Mouse (Mus musculus) embryonic facial prominence, embryonic 12.5 days (tissue): ENCODE results near the gene Nek5. TPM values are rescaled to one million over a fixed set of nuclear protein-coding genes. Genes with fewer than 3 reads are reported as not detected.
"Not testable (repeated sequence)": the region's sequence is repeated elsewhere in the genome, so short reads cannot be mapped to it uniquely, and the experiment has no call there.

ENCODE experiments used
- ATAC-seq: fragments of 200-750 bp; cut with Nextera tagmentation; 2 replicates; pipeline ENCODE4 v1.8.0; 2017; ENCODE audit not compliant: insufficient number of reproducible peaks, insufficient read depth, low FRiP score, low TSS enrichment
- H3K27ac ChIP-seq: fragments of 300-500 bp; sonication (generic); 2 replicates; pipeline ENCODE4 v1.5.1; 2016; ENCODE audit warnings: mild to moderate bottlenecking
- H3K27me3 ChIP-seq: fragments of 300-500 bp; sonication (generic); 2 replicates; pipeline ENCODE4 v1.6.1; 2016; ENCODE audit warnings: mild to moderate bottlenecking, moderate library complexity
- H3K36me3 ChIP-seq: fragments of 300-500 bp; sonication (generic); 2 replicates; pipeline ENCODE4 v1.6.1; 2016; ENCODE audit warnings: mild to moderate bottlenecking
- H3K4me1 ChIP-seq: fragments of 300-500 bp; sonication (generic); 2 replicates; pipeline ENCODE4 v1.6.1; 2016
- H3K4me2 ChIP-seq: fragments of 300-500 bp; sonication (generic); replicated peaks from 2 replicates; pipeline ENCODE4 v1.6.1; 2016; ENCODE audit warnings: mild to moderate bottlenecking, moderate library complexity
- H3K4me3 ChIP-seq: fragments of 300-500 bp; sonication (generic); 2 replicates; pipeline ENCODE4 v1.5.1; 2016; ENCODE audit warnings: mild to moderate bottlenecking
- H3K9ac ChIP-seq: fragments of 300-500 bp; sonication (generic); 2 replicates; pipeline ENCODE4 v1.6.1; 2016; ENCODE audit warnings: mild to moderate bottlenecking, moderate library complexity
- H3K9me3 ChIP-seq: fragments of 300-500 bp; sonication (generic); 2 replicates; pipeline ENCODE4 v1.6.1; 2016; ENCODE audit warnings: mild to moderate bottlenecking, moderate library complexity
- WGBS: fragments of 180-500 bp; shearing (Covaris S2); methylation state at CpG from one replicate; pipeline ENCODE4 v1.1.7; 2016; 5-methylcytosine and 5-hydroxymethylcytosine counted together
- polyA plus RNA-seq: library from polyadenylated mRNA; unstranded; fragments of >200 nt; fragmentation: Nextera tagmentation; extraction: Ambion mirVana; gene quantifications from 2 replicates; pipeline ENCODE4 v1.2.1, GENCODE M21; 2016

Gene Nek5
- polyA plus RNA-seq, 1 experiment from 2014 or later, result 0.18 TPM

DNA sequence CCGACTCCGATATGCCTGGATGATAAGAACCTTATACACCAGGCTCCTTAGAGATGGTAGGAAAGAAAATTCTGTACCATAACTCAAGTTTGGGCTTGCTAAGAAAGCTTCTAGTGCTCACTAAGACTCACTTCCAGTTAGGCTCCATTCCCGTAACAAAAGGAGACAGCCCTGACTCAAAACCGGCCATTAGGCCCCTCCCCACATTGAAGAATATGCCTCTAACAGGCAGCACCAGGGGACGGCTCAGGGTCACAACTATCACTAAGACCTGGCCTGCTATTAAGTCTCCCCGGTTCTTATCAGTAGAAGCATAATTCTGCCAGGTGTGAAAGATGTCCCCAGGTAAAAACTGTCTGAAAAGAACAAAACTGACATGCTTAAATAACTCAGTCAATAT is 21.0 kb upstream of the Nek5 start:
- no peak for ATAC-seq
- Histone ChIP-seq H3K4me1 (no peaks in the 10 kb centered on the region), H3K9me3 (no peaks in the 10 kb centered on the region), H3K27me3 (no peaks in the 10 kb centered on the region), H3K9ac (no peak overlapping the region), H3K4me3 (no peak overlapping the region), H3K36me3 (peaks cover 3% of the 10 kb centered on the region; the same call in 1 of the 2 replicates), H3K27ac (no peak overlapping the region), H3K4me2 (no peak overlapping the region)
- WGBS, result 79% methylated on average over 6 of the region's 6 CpGs

DNA sequence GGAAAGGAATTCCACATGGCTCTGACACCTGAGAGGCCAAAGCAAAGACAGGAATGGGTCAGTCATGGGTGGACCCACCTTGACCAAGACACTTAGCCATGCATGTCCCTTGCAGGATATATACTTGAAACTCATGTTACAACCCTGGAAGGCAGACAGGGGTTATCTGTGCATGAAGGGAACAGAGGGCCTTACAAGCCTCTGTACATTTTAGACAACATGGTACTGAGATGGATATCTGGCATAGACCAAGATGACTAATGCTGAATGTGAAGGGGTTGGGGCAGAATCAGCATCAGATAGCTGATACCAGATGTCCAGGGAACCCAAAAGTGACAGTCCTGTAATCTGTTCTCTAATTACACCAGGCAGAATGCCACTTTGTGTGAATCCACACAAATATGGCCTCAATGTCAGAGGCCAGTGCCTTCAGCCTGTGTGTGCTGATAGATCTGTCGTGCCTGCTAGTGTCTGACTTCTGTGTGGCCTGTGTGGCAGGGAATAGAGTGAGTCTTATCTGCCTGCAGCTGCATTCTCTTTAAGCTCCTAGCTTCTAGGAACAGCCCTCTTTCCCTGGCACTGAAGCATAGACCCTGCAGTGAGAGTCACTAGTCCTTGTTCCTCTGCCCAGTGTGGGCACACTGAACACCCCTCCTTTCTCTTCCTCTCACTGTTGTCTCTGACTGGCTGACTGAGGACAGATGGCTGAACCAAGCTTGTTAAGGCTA is 19.1 kb upstream of the Nek5 start:
- Histone ChIP-seq H3K4me1 (no peaks in the 10 kb centered on the region), H3K9ac (no peak overlapping the region), H3K36me3 (peaks cover 3% of the 10 kb centered on the region; the same call in 1 of the 2 replicates), H3K9me3 (no peaks in the 10 kb centered on the region), H3K4me2 (no peak overlapping the region), H3K4me3 (no peak overlapping the region), H3K27me3 (no peaks in the 10 kb centered on the region), H3K27ac (no peak overlapping the region)
- 72% methylated on average over 1 of the region's 1 CpGs for WGBS
- no peak for ATAC-seq

- Histone ChIP-seq H3K36me3 (no peaks in the 10 kb centered on the region), H3K9ac (no peak overlapping the region), H3K4me2 (no peak overlapping the region), H3K27ac (no peak overlapping the region), H3K27me3 (no peaks in the 10 kb centered on the region), H3K4me1 (no peaks in the 10 kb centered on the region), H3K4me3 (no peak overlapping the region), H3K9me3 (no peaks in the 10 kb centered on the region)
- ATAC-seq, result no peak
- WGBS, result 67% methylated on average over 4 of the region's 4 CpGs
These were observed 17.7 kb upstream of the Nek5 start for GRCm38 (mm10) chr8:22142592-22142991.

DNA sequence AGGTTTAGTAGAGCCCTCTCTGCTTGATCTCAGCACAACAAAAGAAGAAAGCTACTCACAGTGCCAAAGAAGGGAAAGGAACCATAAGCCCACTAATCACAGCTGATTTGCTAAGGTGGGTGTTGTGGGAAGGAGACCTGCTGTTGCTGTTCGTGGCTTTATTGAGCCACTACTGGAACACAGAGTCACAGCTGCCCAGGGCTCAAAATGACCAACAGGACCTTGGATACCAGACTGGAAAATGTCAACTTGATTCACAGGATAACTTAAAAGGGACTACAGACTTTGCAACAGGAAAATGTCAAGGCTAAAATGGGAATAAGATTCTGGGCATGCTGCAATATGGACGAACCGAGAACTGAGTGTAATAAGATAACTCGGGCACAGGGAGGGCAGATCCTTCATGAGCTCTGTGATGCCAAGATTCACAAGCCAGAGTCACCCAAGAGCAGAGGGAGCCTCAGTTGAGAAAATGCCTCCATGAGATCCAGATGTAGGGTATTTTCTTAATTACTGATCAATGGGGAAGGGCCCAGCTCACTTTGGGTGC is 17.1 kb upstream of the Nek5 start:
- 91% methylated on average over 4 of the region's 4 CpGs for WGBS
- Histone ChIP-seq H3K9me3 (no peaks in the 10 kb centered on the region), H3K27ac (no peak overlapping the region), H3K36me3 (no peaks in the 10 kb centered on the region), H3K4me3 (no peak overlapping the region), H3K9ac (no peak overlapping the region), H3K4me1 (no peaks in the 10 kb centered on the region), H3K4me2 (no peak overlapping the region), H3K27me3 (no peaks in the 10 kb centered on the region)
- no peak for ATAC-seq

DNA sequence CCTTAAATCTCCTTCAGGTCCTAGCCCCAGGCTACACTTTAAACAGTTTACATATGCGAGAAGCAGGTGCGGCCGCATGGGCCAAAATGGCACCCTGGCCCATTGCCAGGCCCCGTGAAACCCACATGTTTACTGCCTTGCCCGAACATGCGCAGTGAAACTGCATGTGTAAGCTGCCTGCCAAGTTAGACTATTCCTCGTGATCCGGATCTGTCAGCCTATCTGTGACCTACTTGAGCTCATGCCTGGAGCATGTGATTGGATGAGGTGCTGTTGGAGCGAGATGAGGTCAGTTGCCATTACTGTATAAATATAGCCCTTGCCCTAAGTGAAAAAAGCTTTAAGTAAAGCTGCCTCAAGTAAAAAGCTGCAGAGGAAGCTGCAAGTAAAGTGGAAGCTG is 11.6 kb upstream of the Nek5 start:
- WGBS, result 90% methylated on average over 9 of the region's 9 CpGs

GRCm38 (mm10) chr8:22134750-22135135 is 9.9 kb upstream of the Nek5 start:
- Histone ChIP-seq H3K27me3 (no peaks in the 10 kb centered on the region), H3K36me3 (no peaks in the 10 kb centered on the region), H3K27ac (no peak overlapping the region), H3K4me3 (no peak overlapping the region), H3K9me3 (no peaks in the 10 kb centered on the region), H3K4me2 (no peak overlapping the region), H3K4me1 (no peaks in the 10 kb centered on the region), H3K9ac (no peak overlapping the region)
- WGBS, result 81% methylated on average over 5 of the region's 5 CpGs
- ATAC-seq, result no peak

More for the DNA sequence above, 11.6 kb upstream of the Nek5 start:
- H3K4me3 ChIP-seq, ATAC-seq, H3K9me3 ChIP-seq, H3K36me3 ChIP-seq, H3K4me2 ChIP-seq, H3K27ac ChIP-seq, H3K4me1 ChIP-seq, H3K27me3 ChIP-seq, H3K9ac ChIP-seq: not testable (repeated sequence)

DNA sequence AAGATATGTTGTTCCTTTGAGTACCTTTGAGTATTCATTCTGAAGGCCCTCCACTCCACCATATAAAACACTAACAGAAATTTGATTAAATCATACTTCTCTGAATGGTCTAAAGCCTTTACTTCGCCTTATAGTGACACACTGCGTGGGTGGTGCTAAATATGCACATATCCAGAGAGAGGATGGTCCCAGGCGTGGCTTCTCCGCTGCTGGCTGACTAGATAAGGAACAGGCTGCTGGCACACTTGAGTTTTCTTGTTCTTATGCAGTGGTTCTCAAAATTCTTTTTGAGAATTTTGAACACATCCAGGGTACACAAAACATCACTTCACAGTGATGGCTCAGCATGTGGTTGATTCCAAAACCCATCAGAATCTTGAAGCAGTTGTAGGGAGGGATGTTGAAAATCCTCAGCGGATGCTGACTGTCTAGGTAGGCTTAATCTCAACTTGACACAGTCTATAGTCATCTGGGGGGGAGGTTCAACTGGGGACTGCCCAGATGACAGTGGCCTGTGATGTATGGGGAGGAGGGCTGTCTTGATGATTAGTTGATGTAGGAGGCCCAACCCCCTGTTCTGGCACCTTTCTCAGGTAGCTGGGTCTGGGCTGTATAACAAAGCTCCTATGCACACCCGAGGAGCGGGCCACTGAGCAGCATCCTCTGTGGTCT is 9.4 kb upstream of the Nek5 start:
- no peak overlapping the region for H3K4me3 ChIP-seq
- H3K36me3 ChIP-seq, result 0 out of 2 replicates have a peak, but pooled peaks cover 1% of the 10 kb centered on the region
- ATAC-seq, result no peak
- no peaks in the 10 kb centered on the region for H3K9me3 ChIP-seq
- no peaks in the 10 kb centered on the region for H3K27me3 ChIP-seq
- no peak overlapping the region for H3K4me2 ChIP-seq
- no peaks in the 10 kb centered on the region for H3K4me1 ChIP-seq
- 95% methylated on average over 7 of the region's 7 CpGs for WGBS
- no peak overlapping the region for H3K9ac ChIP-seq
- H3K27ac ChIP-seq, result no peak overlapping the region

- Histone ChIP-seq H3K9me3 (no peaks in the 10 kb centered on the region), H3K4me2 (no peak overlapping the region), H3K27ac (no peak overlapping the region), H3K9ac (no peak overlapping the region), H3K27me3 (no peaks in the 10 kb centered on the region), H3K36me3 (peaks cover 18% of the 10 kb centered on the region), H3K4me3 (no peak overlapping the region), H3K4me1 (no peaks in the 10 kb centered on the region)
- WGBS, result 75% methylated on average over 12 of the region's 12 CpGs
- ATAC-seq, result no peak
These were observed 7.2 kb upstream of the Nek5 start for GRCm38 (mm10) chr8:22132062-22132461.

DNA sequence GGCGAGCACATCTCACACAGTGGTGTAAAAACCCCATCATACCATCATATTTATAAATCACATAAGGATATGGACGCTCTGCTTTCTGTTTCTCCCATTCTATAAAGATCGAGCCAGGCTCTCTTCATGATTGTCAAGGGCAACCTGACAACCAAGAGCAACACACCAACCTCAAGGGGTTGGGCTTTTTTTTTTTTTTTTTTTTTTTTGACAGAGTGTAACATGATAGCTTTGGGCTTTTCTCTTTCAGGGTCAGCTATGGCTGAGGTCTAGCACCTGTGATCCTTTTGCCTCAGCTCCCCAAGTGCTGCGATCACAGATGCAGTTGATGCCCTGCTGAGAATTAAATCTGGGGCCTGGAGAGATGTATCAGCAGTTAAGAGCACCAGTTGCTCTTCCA is 17.8 kb downstream of the Nek5 start:
- H3K9ac ChIP-seq, result no peak overlapping the region

GRCm38 (mm10) chr8:22091568-22091967 is 33.3 kb downstream of the Nek5 start:
- WGBS, result 48% methylated on average over 8 of the region's 8 CpGs
- ATAC-seq, result no peak
- no peaks in the 10 kb centered on the region for H3K9me3 ChIP-seq
- H3K9ac ChIP-seq, result no peak overlapping the region
- no peak overlapping the region for H3K4me2 ChIP-seq
- no peak overlapping the region for H3K4me3 ChIP-seq
- no peaks in the 10 kb centered on the region for H3K27me3 ChIP-seq
- no peaks in the 10 kb centered on the region for H3K36me3 ChIP-seq
- no peak overlapping the region for H3K27ac ChIP-seq
- no peaks in the 10 kb centered on the region for H3K4me1 ChIP-seq

More for the DNA sequence above, 17.8 kb downstream of the Nek5 start:
- Histone ChIP-seq H3K4me1 (no peaks in the 10 kb centered on the region), H3K4me2 (no peak overlapping the region), H3K27me3 (no peaks in the 10 kb centered on the region), H3K36me3 (no peaks in the 10 kb centered on the region), H3K4me3 (no peak overlapping the region), H3K9me3 (no peaks in the 10 kb centered on the region), H3K27ac (no peak overlapping the region)
- no peak for ATAC-seq
- whole genome bisulfite sequencing, result 69% methylated on average over 4 of the region's 4 CpGs

GRCm38 (mm10) chr8:22089226-22089625 is 35.6 kb downstream of the Nek5 start:
- H3K9me3 ChIP-seq, result no peaks in the 10 kb centered on the region
- ATAC-seq, result no peak
- no peaks in the 10 kb centered on the region for H3K36me3 ChIP-seq
- no peaks in the 10 kb centered on the region for H3K4me1 ChIP-seq
- no peak overlapping the region for H3K9ac ChIP-seq
- WGBS, result 90% methylated on average over 4 of the region's 4 CpGs
- H3K27ac ChIP-seq, result no peak overlapping the region
- H3K4me2 ChIP-seq, result no peak overlapping the region
- no peak overlapping the region for H3K4me3 ChIP-seq
- no peaks in the 10 kb centered on the region for H3K27me3 ChIP-seq
